Mouse (Mus musculus): Measurements from ENCODE around the gene Foxp2.

Gene Foxp2

GRCm38 (mm10) chr6:15373621-15374020 lies 472.5 kb downstream of the Foxp2 start:
- no peak for DNase-seq (ENCODE audit: low spot score)

GRCm38 (mm10) chr6:15378261-15378660 lies 477.1 kb downstream of the Foxp2 start:
- DNase-seq (ENCODE audit: low spot score) = no peak

GRCm38 (mm10) chr6:15396462-15396861 lies 495.3 kb downstream of the Foxp2 start:
- no peak for DNase-seq (ENCODE audit: low spot score)

GRCm38 (mm10) chr6:15397485-15397884 lies 496.3 kb downstream of the Foxp2 start:
- DNase-seq (ENCODE audit: low spot score) = no peak

- DNase-seq (ENCODE audit: low spot score) = no peak
Observed at GRCm38 (mm10) chr6:15401138-15401537, 500.0 kb downstream of the Foxp2 start.

- DNase-seq (ENCODE audit: low spot score) = no peak
Observed at GRCm38 (mm10) chr6:15402026-15402425, 500.9 kb downstream of the Foxp2 start.

- no peak for DNase-seq (ENCODE audit: low spot score)
Observed at GRCm38 (mm10) chr6:15415099-15415498, 514.0 kb downstream of the Foxp2 start.

- DNase-seq (ENCODE audit: low spot score) = no peak
Observed at GRCm38 (mm10) chr6:15459701-15460100, 558.6 kb downstream of the Foxp2 start.

GRCm38 (mm10) chr6:15463390-15463789 lies 562.2 kb downstream of the Foxp2 start:
- DNase-seq (ENCODE audit: low spot score) = no peak

GRCm38 (mm10) chr6:15465471-15465870 lies 564.3 kb downstream of the Foxp2 start:
- no peak for DNase-seq (ENCODE audit: low spot score)

- DNase-seq (ENCODE audit: low spot score) = no peak
Observed at GRCm38 (mm10) chr6:15466634-15467033, 565.5 kb downstream of the Foxp2 start.

- DNase-seq (ENCODE audit: low spot score) = no peak
Observed at GRCm38 (mm10) chr6:15486909-15487308, 585.8 kb downstream of the Foxp2 start.
